Mouse (Mus musculus) kidney, embryonic 16.5 days (tissue): ENCODE measurements around the gene Limk2. TPM values are rescaled to one million over a fixed set of nuclear protein-coding genes. Genes with fewer than 3 reads are reported as not detected.

Experiments used
- ATAC-seq: fragments of 200-750 bp; cut with Nextera tagmentation; 2 replicates; pipeline ENCODE4 v1.8.0; 2017; ENCODE audit warnings: moderate TSS enrichment; ENCODE audit not compliant: low FRiP score, low TSS enrichment
- H3K27ac ChIP-seq: fragments of 300-500 bp; sonication (generic); 2 replicates; pipeline ENCODE4 v1.5.1; 2014; ENCODE audit warnings: low read length
- H3K27me3 ChIP-seq: fragments of 300-500 bp; sonication (generic); 2 replicates; pipeline ENCODE4 v1.6.1; 2014; ENCODE audit warnings: low read length, control low read depth, mixed read lengths; ENCODE audit not compliant: insufficient read depth
- H3K36me3 ChIP-seq: fragments of 300-500 bp; sonication (generic); 2 replicates; pipeline ENCODE4 v1.6.1; 2014; ENCODE audit warnings: low read length, control low read depth, mixed read lengths; ENCODE audit not compliant: insufficient read depth
- H3K4me1 ChIP-seq: fragments of 300-500 bp; sonication (generic); 2 replicates; pipeline ENCODE4 v1.6.1; 2014; ENCODE audit warnings: low read length, control low read depth, mixed read lengths; ENCODE audit not compliant: insufficient read depth
- H3K4me2 ChIP-seq: fragments of 300-500 bp; sonication (generic); replicated peaks from 2 replicates; pipeline ENCODE4 v1.6.1; 2014; ENCODE audit warnings: low read depth, low read length
- H3K4me3 ChIP-seq: fragments of 300-500 bp; sonication (generic); 2 replicates; pipeline ENCODE4 v1.5.1; 2014; ENCODE audit warnings: mild to moderate bottlenecking, low read length
- H3K9ac ChIP-seq: fragments of 300-500 bp; sonication (generic); replicated peaks from 2 replicates; pipeline ENCODE4 v1.6.1; 2014; ENCODE audit warnings: low read length
- H3K9me3 ChIP-seq: fragments of 300-500 bp; sonication (generic); 2 replicates; pipeline ENCODE4 v1.6.1; 2016; ENCODE audit warnings: low read length, control low read depth
- WGBS: fragments of 180-500 bp; shearing (Covaris S2); extraction: QIAGEN DNeasy Blood & Tissue Kit; methylation state at CpG from one replicate; pipeline ENCODE4 v1.1.7; 2014; 5-methylcytosine and 5-hydroxymethylcytosine counted together
- polyA plus RNA-seq: library from polyadenylated mRNA; unstranded; fragments of >200 nt; fragmentation: Nextera tagmentation; extraction: Ambion mirVana; gene quantifications from 2 replicates; pipeline ENCODE4 v1.2.1, GENCODE M21; 2015

The Limk2 gene
- polyA plus RNA-seq, 1 experiment from 2014 or later: 45.8 TPM

DNA sequence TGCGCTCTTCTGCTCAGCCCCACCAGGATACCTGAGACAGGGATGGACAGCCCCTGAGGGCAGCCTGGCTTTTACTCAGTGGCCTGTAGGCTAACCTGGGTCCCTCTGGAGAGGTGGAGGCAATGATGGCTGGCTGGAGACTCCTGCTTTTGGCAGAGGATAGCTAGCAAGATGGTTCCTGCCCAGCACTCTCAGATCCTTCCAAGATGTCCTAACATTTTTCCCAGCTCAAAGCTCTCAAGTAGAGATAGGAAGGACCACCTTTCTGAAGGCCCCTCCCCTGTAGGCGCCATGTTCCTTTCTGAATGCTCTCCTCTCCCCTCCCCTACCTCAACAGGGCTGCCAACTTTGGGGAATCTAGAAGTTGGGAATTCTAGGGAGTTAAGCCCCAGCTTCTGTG is 114.3 kb downstream of the Limk2 start:
- 82% methylated on average over 2 of the region's 2 CpGs for WGBS
- Histone ChIP-seq H3K4me1 (peaks cover 38% of the 10 kb centered on the region), H3K4me3 (no peak overlapping the region), H3K27me3 (no peaks in the 10 kb centered on the region), H3K4me2 (0 out of 2 replicates have a peak overlapping the region, but pooled peaks have one; percentile 98), H3K9ac (peak overlapping the region; percentile 97; the same call in 1 of the 2 replicates), H3K27ac (no peak overlapping the region), H3K9me3 (no peaks in the 10 kb centered on the region), H3K36me3 (peaks cover 68% of the 10 kb centered on the region)
- no peak for ATAC-seq

Other genes with a start within 250 kb of the Limk2 start
- gene Sfi1, start 215.7 kb downstream of the Limk2 start, polyA plus RNA-seq: 15.2 and 20.7 TPM in 2 replicates
- 47.8 and 49.5 TPM in 2 replicates for gene Eif4enif1, start 206.8 kb downstream of the Limk2 start, polyA plus RNA-seq
- 244 and 249 TPM in 2 replicates for gene Drg1, start 142.8 kb downstream of the Limk2 start, polyA plus RNA-seq
- 49.5 and 57.0 TPM in 2 replicates for gene Patz1, start 120.3 kb downstream of the Limk2 start, polyA plus RNA-seq
- gene Pik3ip1, start 78.8 kb downstream of the Limk2 start, polyA plus RNA-seq: 10.5 and 12.5 TPM in 2 replicates
- 45.5 and 47.0 TPM in 2 replicates for gene Rnf185, start 43.2 kb upstream of the Limk2 start, polyA plus RNA-seq
- gene Pla2g3, start 79.1 kb upstream of the Limk2 start, polyA plus RNA-seq: 0.32 and 0.56 TPM in 2 replicates
- gene Inpp5j, start 95.6 kb upstream of the Limk2 start, polyA plus RNA-seq: 2.8 and 3.1 TPM in 2 replicates
- gene Selenom, start 105.5 kb upstream of the Limk2 start, polyA plus RNA-seq: 113 and 114 TPM in 2 replicates
- 110 and 116 TPM in 2 replicates for gene Smtn, start 131.4 kb upstream of the Limk2 start, polyA plus RNA-seq
- 27.5 and 31.2 TPM in 2 replicates for gene Morc2a, start 240.0 kb upstream of the Limk2 start, polyA plus RNA-seq